ENCODE assay signal across 8 mouse cellular contexts in the genomic region with DNA sequence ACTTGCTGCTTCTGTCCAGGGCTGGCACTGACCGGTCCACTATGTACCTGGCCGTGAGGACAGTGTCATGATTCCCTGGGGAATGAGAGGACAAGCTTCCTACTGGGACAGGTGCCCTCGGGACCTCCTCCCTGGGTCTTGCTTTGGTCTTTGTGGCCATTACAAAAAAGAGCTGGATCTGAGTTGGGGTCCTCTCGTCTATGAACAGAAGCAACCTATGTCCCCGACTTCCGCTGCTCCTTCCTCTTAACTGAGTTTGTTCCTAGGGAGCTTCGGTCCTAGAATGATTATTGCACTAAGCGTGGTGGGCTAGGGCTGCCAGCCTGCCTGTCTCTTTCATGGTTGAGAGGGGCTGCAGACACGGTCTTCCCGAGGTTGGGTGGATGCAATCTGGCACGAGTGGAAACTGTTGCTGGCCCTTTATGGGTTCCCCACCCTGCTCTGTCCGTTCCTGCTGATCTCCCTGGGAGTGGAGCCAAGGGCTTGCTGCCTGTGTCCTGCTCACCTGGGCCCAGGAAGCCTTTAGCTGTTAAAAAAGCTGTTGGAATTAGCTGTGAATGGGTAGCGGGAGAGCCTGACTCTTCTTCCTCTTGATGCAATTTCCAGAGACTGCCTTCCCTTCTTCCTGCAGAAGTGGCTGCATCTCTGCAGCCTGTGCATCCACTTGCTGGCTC. TPM values are rescaled to one million over a fixed set of nuclear protein-coding genes. Genes with fewer than 3 reads are reported as not detected.
DNase-seq lines count a peak whose midpoint lies in the region; ATAC-seq and TF ChIP-seq lines count a peak whose summit lies in the region.

No protein-coding gene starts in this region.

- H3K36me3 ChIP-seq in heart, embryonic 10.5 days: no peaks in the 10 kb centered on the region
- H3K36me3 ChIP-seq in E14TG2a.4 (ENCODE audit: insufficient read depth, low read length): no peaks in the 10 kb centered on the region
- H3K36me3 ChIP-seq in forebrain, embryonic 16.5 days (ENCODE audit: control insufficient read depth, insufficient read depth): no peaks in the 10 kb centered on the region
- no peaks in the 10 kb centered on the region for H3K36me3 ChIP-seq in liver, postnatal 0 days (replicated peaks; ENCODE audit: insufficient read depth, low read length)

- TF ChIP-seq EP300 in liver, postnatal 0 days (IDR thresholded peaks at IDR 0.05; ENCODE audit: low read depth): no peak

- TF ChIP-seq CTCF in E14TG2a.4 (conservative IDR thresholded peaks at IDR 0.05; ENCODE audit: low read length): no peak
- no peak for TF ChIP-seq CTCF in liver, postnatal 0 days (IDR thresholded peaks at IDR 0.05; ENCODE audit: low read depth)

- DNase-seq in heart, embryonic 10.5 days (ENCODE audit: low spot score): no peak
- DNase-seq in heart, postnatal 4 days: no peak
- no peak for DNase-seq in liver, postnatal 0 days
- DNase-seq in frontal cortex, postnatal 25 days (ENCODE audit: low spot score in 2 of 2): no peak
- DNase-seq in left cerebral cortex, postnatal 14 days (ENCODE audit: low spot score in 2 of 2): no peak
- no peak for DNase-seq in layer of hippocampus, postnatal 25 days (ENCODE audit: extremely low spot score in 1 of 2, low spot score in 1 of 2)

- H3K9me3 ChIP-seq in heart, embryonic 10.5 days: no peaks in the 10 kb centered on the region
- no peaks in the 10 kb centered on the region; the same call in 1 of the 2 replicates for H3K9me3 ChIP-seq in E14TG2a.4 (ENCODE audit: low read length)
- H3K9me3 ChIP-seq in forebrain, embryonic 16.5 days (ENCODE audit: control insufficient read depth, low read length): no peaks in the 10 kb centered on the region
- no peaks in the 10 kb centered on the region for H3K9me3 ChIP-seq in liver, postnatal 0 days (ENCODE audit: low read length)

- no peak overlapping the region; the same call in 1 of the 2 replicates for H3K9ac ChIP-seq in forebrain, embryonic 16.5 days (replicated peaks; ENCODE audit: low read depth, low read length)
- H3K9ac ChIP-seq in liver, postnatal 0 days (replicated peaks): no peak overlapping the region

- H3K27ac ChIP-seq in heart, embryonic 10.5 days: no peak overlapping the region
- H3K27ac ChIP-seq in forebrain, embryonic 16.5 days (ENCODE audit: low read length): no peak overlapping the region
- H3K27ac ChIP-seq in liver, postnatal 0 days (ENCODE audit: low read depth): no peak overlapping the region

- intact Hi-C loops in left cerebral cortex, postnatal 14 days (cut with DNase I): no loop called here

- no peak for ATAC-seq in forebrain, embryonic 16.5 days
- ATAC-seq in liver, postnatal 0 days: no peak

- 31% methylated on average over 13 of the region's 13 CpGs for WGBS in heart, embryonic 10.5 days
- WGBS in forebrain, embryonic 16.5 days: 39% methylated on average over 13 of the region's 13 CpGs
- WGBS in liver, postnatal 0 days (ENCODE audit: insufficient replicate concordance): 44% methylated on average over 13 of the region's 13 CpGs

- peak overlapping the region; percentile 99 for H3K4me2 ChIP-seq in forebrain, embryonic 16.5 days (ENCODE audit: low read length)
- H3K4me2 ChIP-seq in liver, postnatal 0 days (ENCODE audit: low read depth, low read length): 0 out of 2 replicates have a peak overlapping the region, but pooled peaks have one; percentile 71

- H3K4me3 ChIP-seq in heart, embryonic 10.5 days: peak overlapping the region; percentile 76
- H3K4me3 ChIP-seq in E14TG2a.4 (replicated peaks; ENCODE audit: low read length): peak overlapping the region; percentile 82; the same call in 1 of the 2 replicates
- H3K4me3 ChIP-seq in forebrain, embryonic 16.5 days (replicated peaks; ENCODE audit: low read length): no peak overlapping the region
- no peak overlapping the region for H3K4me3 ChIP-seq in liver, postnatal 0 days (ENCODE audit: low read depth, low read length)

- H3K27me3 ChIP-seq in heart, embryonic 10.5 days (ENCODE audit: insufficient read depth, poor library complexity, severe bottlenecking): peaks cover 84% of the 10 kb centered on the region
- H3K27me3 ChIP-seq in E14TG2a.4 (ENCODE audit: insufficient read depth, low read length): peaks cover 82% of the 10 kb centered on the region
- H3K27me3 ChIP-seq in forebrain, embryonic 16.5 days (replicated peaks; ENCODE audit: control insufficient read depth, insufficient read depth, low read length): peaks cover 22% of the 10 kb centered on the region
- H3K27me3 ChIP-seq in liver, postnatal 0 days (ENCODE audit: insufficient read depth, low read length): peaks cover 52% of the 10 kb centered on the region

- peaks cover 42% of the 10 kb centered on the region for H3K4me1 ChIP-seq in heart, embryonic 10.5 days
- H3K4me1 ChIP-seq in E14TG2a.4 (replicated peaks; ENCODE audit: low read depth, low read length): peaks cover 26% of the 10 kb centered on the region
- peaks cover 21% of the 10 kb centered on the region for H3K4me1 ChIP-seq in forebrain, embryonic 16.5 days (replicated peaks; ENCODE audit: control insufficient read depth, insufficient read depth, low read length)
- peaks cover 12% of the 10 kb centered on the region for H3K4me1 ChIP-seq in liver, postnatal 0 days (ENCODE audit: insufficient read depth)

RNA-seq across cellular contexts. Expression of gene Megf6, which starts 1.5 kb away (rescaled TPM):
- 8.7 and 13.5 TPM in 2 replicates for polyA plus RNA-seq in heart, embryonic 10.5 days (2016; fragmentation: Nextera tagmentation; extraction: Ambion mirVana)
- 10 to 100 TPM; 50.0 to 52.8 TPM for total RNA-seq in heart, postnatal 4 days (2021)
- 7.7 and 10.0 TPM in 2 replicates for polyA plus RNA-seq in forebrain, embryonic 16.5 days (2015; fragmentation: Nextera tagmentation; extraction: Ambion mirVana)
- 0.67 and 0.89 TPM in 2 replicates for polyA plus RNA-seq in liver, postnatal 0 days (2015; fragmentation: Nextera tagmentation; extraction: Ambion mirVana)
- total RNA-seq in left cerebral cortex, postnatal 14 days (2021): 10 to 100 TPM in 1 of 2 experiments, 1 to 10 TPM in 1; 8.4 to 11.2 TPM
- total RNA-seq in layer of hippocampus, postnatal 25 days (2021): 1 to 10 TPM; 4.9 to 5.6 TPM

RNA-seq across cellular contexts. Expression of gene Tprgl, which starts 11.6 kb away (rescaled TPM):
- polyA plus RNA-seq in heart, embryonic 10.5 days (2016; fragmentation: Nextera tagmentation; extraction: Ambion mirVana): 125 and 140 TPM in 2 replicates
- total RNA-seq in heart, postnatal 4 days (2021): 100 to 1,000 TPM; 100 to 113 TPM
- polyA plus RNA-seq in forebrain, embryonic 16.5 days (2015; fragmentation: Nextera tagmentation; extraction: Ambion mirVana): 174 and 176 TPM in 2 replicates
- 74.4 and 83.4 TPM in 2 replicates for polyA plus RNA-seq in liver, postnatal 0 days (2015; fragmentation: Nextera tagmentation; extraction: Ambion mirVana)
- 100 to 1,000 TPM; 144 to 149 TPM for total RNA-seq in left cerebral cortex, postnatal 14 days (2021)
- 100 to 1,000 TPM; 170 to 189 TPM for total RNA-seq in layer of hippocampus, postnatal 25 days (2021)

RNA-seq across cellular contexts. Expression of gene Wrap73, which starts 29.9 kb away (rescaled TPM):
- polyA plus RNA-seq in heart, embryonic 10.5 days (2016; fragmentation: Nextera tagmentation; extraction: Ambion mirVana): 27.7 and 33.2 TPM in 2 replicates
- 10 to 100 TPM; 11.6 to 13.3 TPM for total RNA-seq in heart, postnatal 4 days (2021)
- polyA plus RNA-seq in forebrain, embryonic 16.5 days (2015; fragmentation: Nextera tagmentation; extraction: Ambion mirVana): 59.2 and 60.7 TPM in 2 replicates
- polyA plus RNA-seq in liver, postnatal 0 days (2015; fragmentation: Nextera tagmentation; extraction: Ambion mirVana): 12.4 and 14.1 TPM in 2 replicates
- total RNA-seq in left cerebral cortex, postnatal 14 days (2021): 10 to 100 TPM; 28.1 to 28.7 TPM
- 10 to 100 TPM; 30.5 to 36.0 TPM for total RNA-seq in layer of hippocampus, postnatal 25 days (2021)

RNA-seq across cellular contexts. Expression of gene Trp73, which starts 32.1 kb away (rescaled TPM):
- polyA plus RNA-seq in heart, embryonic 10.5 days (2016; fragmentation: Nextera tagmentation; extraction: Ambion mirVana): 0.09 TPM in 1 of 2 replicates, not detected in the other
- total RNA-seq in heart, postnatal 4 days (2021): not detected
- polyA plus RNA-seq in forebrain, embryonic 16.5 days (2015; fragmentation: Nextera tagmentation; extraction: Ambion mirVana): 5.7 and 5.9 TPM in 2 replicates
- polyA plus RNA-seq in liver, postnatal 0 days (2015; fragmentation: Nextera tagmentation; extraction: Ambion mirVana): not detected in 2 replicates
- under 1 TPM; 0.48 to 0.95 TPM for total RNA-seq in left cerebral cortex, postnatal 14 days (2021)
- total RNA-seq in layer of hippocampus, postnatal 25 days (2021): 1 to 10 TPM; 2.4 to 3.1 TPM

Comparison
In these comparisons a context has a peak if more than half of its experiments do, and no peak if none do; other contexts are left out.
1. H3K4me3 ChIP-seq: peak in heart, embryonic 10.5 days (single experiment) and E14TG2a.4 (single experiment); none in forebrain, embryonic 16.5 days (single experiment) and liver, postnatal 0 days (single experiment).
2. RNA of gene Megf6, which starts 1.5 kb away (total RNA-seq): 50.0 to 52.8 TPM in heart, postnatal 4 days; 8.4 to 11.2 TPM in left cerebral cortex, postnatal 14 days and 4.9 to 5.6 TPM in layer of hippocampus, postnatal 25 days; every median in the first group is over 4 times any median in the second.